ENCODE assay signal across 8 mouse cellular contexts in the genomic region with DNA sequence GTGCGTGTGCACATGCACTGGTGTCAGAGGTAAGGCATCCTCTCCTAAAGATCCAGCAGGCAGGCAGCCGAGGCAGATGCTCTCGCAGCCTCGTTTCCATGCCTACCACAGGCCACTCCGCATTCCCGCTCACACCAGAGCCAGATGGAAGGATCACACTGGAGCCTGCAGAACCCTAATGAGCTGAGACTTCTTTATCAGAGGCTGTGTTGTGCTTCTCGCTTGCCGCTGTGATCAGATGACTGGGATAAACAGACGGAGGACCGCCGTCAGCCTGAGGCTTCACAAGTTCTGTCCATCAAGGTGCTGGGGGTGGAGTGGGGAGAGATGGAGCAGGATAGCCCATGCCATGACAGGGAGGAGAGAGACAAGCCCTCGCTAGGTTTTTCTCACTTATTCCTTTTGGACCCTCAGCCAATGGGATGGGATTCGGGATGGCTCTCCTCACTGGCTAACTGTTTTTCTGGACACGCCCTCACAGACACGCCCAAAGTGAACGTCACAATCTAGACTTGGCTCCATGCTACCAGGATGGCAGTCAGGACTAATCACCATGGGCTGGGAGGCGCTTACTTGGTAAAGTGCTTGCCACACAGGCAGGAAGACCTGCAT. TPM values are rescaled to one million over a fixed set of nuclear protein-coding genes. Genes with fewer than 3 reads are reported as not detected.
DNase-seq lines count a peak whose midpoint lies in the region; ATAC-seq lines count a peak whose summit lies in the region.

No protein-coding gene starts in this region.

- no peak overlapping the region for H3K4me2 ChIP-seq in lung, embryonic 16.5 days (ENCODE audit: low read depth, low read length)
- 0 out of 2 replicates have a peak overlapping the region, but pooled peaks have one; percentile 18 for H3K4me2 ChIP-seq in intestine, embryonic 15.5 days (replicated peaks)
- H3K4me2 ChIP-seq in midbrain, embryonic 14.5 days (ENCODE audit: low read length): peak overlapping the region; percentile 35

- no peaks in the 10 kb centered on the region for H3K27me3 ChIP-seq in lung, embryonic 16.5 days (ENCODE audit: control insufficient read depth, insufficient read depth, low read depth, low read length)
- no peaks in the 10 kb centered on the region for H3K27me3 ChIP-seq in embryonic facial prominence, embryonic 10.5 days (replicated peaks; ENCODE audit: low read depth, poor library complexity, severe bottlenecking)
- no peaks in the 10 kb centered on the region for H3K27me3 ChIP-seq in intestine, embryonic 15.5 days (replicated peaks)
- no peaks in the 10 kb centered on the region for H3K27me3 ChIP-seq in midbrain, embryonic 14.5 days (ENCODE audit: control insufficient read depth, insufficient read depth, low read length)

- no peaks in the 10 kb centered on the region for H3K36me3 ChIP-seq in lung, embryonic 16.5 days (ENCODE audit: control insufficient read depth, insufficient read depth, low read length)
- H3K36me3 ChIP-seq in embryonic facial prominence, embryonic 10.5 days (replicated peaks): no peaks in the 10 kb centered on the region
- H3K36me3 ChIP-seq in intestine, embryonic 15.5 days: no peaks in the 10 kb centered on the region
- H3K36me3 ChIP-seq in midbrain, embryonic 14.5 days (ENCODE audit: control insufficient read depth, insufficient read depth, low read length): no peaks in the 10 kb centered on the region

- no peaks in the 10 kb centered on the region for H3K9me3 ChIP-seq in lung, embryonic 16.5 days (ENCODE audit: control insufficient read depth, low read length)
- H3K9me3 ChIP-seq in embryonic facial prominence, embryonic 10.5 days: no peaks in the 10 kb centered on the region
- no peaks in the 10 kb centered on the region for H3K9me3 ChIP-seq in intestine, embryonic 15.5 days
- no peaks in the 10 kb centered on the region for H3K9me3 ChIP-seq in midbrain, embryonic 14.5 days (ENCODE audit: control insufficient read depth, low read length)

- H3K4me1 ChIP-seq in lung, embryonic 16.5 days (replicated peaks; ENCODE audit: control insufficient read depth, insufficient read depth, low read length): no peaks in the 10 kb centered on the region; the same call in 1 of the 2 replicates
- H3K4me1 ChIP-seq in embryonic facial prominence, embryonic 10.5 days: peaks cover 10% of the 10 kb centered on the region
- no peaks in the 10 kb centered on the region for H3K4me1 ChIP-seq in intestine, embryonic 15.5 days (replicated peaks)
- H3K4me1 ChIP-seq in midbrain, embryonic 14.5 days (ENCODE audit: control insufficient read depth, insufficient read depth, low read length): peaks cover 6% of the 10 kb centered on the region; the same call in 1 of the 2 replicates

- no peak overlapping the region for H3K4me3 ChIP-seq in lung, embryonic 16.5 days (ENCODE audit: low read length)
- peak overlapping the region; percentile 40 for H3K4me3 ChIP-seq in embryonic facial prominence, embryonic 10.5 days
- H3K4me3 ChIP-seq in intestine, embryonic 15.5 days (replicated peaks): no peak overlapping the region
- H3K4me3 ChIP-seq in midbrain, embryonic 14.5 days (replicated peaks; ENCODE audit: low read depth, low read length): no peak overlapping the region

- DNase-seq in lung, postnatal 14 days: no peak
- DNase-seq in embryonic facial prominence, embryonic 10.5 days (ENCODE audit: low spot score): peak; percentile 43
- peak; percentile 73 for DNase-seq in midbrain, embryonic 14.5 days
- DNase-seq in thymus, postnatal 0 days (ENCODE audit: low spot score): no peak
- no peak for DNase-seq in urinary bladder, adult 2 months (ENCODE audit: low spot score)

- peak; percentile 45; the same call in 1 of the 2 replicates for ATAC-seq in lung, embryonic 16.5 days (ENCODE audit: low read depth)
- ATAC-seq in intestine, embryonic 15.5 days: peak; percentile 47
- 0 out of 2 replicates have a peak, but pooled peaks have one; percentile 8 for ATAC-seq in midbrain, embryonic 14.5 days (ENCODE audit: low FRiP score, low TSS enrichment)
- no peak for ATAC-seq in megakaryocyte-erythroid progenitor cell, adult 5-6 weeks (replicated peaks; ENCODE audit: low FRiP score, low TSS enrichment, poor library complexity, severe bottlenecking)

- H3K27ac ChIP-seq in lung, embryonic 16.5 days (ENCODE audit: low read length): no peak overlapping the region
- H3K27ac ChIP-seq in embryonic facial prominence, embryonic 10.5 days (replicated peaks): peak overlapping the region; percentile 57
- no peak overlapping the region for H3K27ac ChIP-seq in intestine, embryonic 15.5 days
- peak overlapping the region; percentile 55 for H3K27ac ChIP-seq in midbrain, embryonic 14.5 days (replicated peaks; ENCODE audit: low read depth, low read length)

- 17% methylated on average over 17 of the region's 17 CpGs for WGBS in lung, embryonic 16.5 days
- whole genome bisulfite sequencing in embryonic facial prominence, embryonic 10.5 days: 28% methylated on average over 17 of the region's 17 CpGs
- 21% methylated on average over 17 of the region's 17 CpGs for WGBS in intestine, embryonic 15.5 days
- 17% methylated on average over 17 of the region's 17 CpGs for WGBS in midbrain, embryonic 14.5 days

- H3K9ac ChIP-seq in lung, embryonic 16.5 days (ENCODE audit: low read length): 0 out of 2 replicates have a peak overlapping the region, but pooled peaks have one; percentile 24
- H3K9ac ChIP-seq in intestine, embryonic 15.5 days: no peak overlapping the region
- H3K9ac ChIP-seq in midbrain, embryonic 14.5 days (replicated peaks; ENCODE audit: low read length): no peak overlapping the region

RNA-seq across cellular contexts. Expression of a gene that starts 47.3 kb away (rescaled TPM):
- 1.6 and 1.9 TPM in 2 replicates for polyA plus RNA-seq in lung, embryonic 16.5 days (2015; fragmentation: Nextera tagmentation; extraction: Ambion mirVana)
- polyA plus RNA-seq in embryonic facial prominence, embryonic 10.5 days (2016; fragmentation: Nextera tagmentation; extraction: Ambion mirVana): 1.0 and 1.2 TPM in 2 replicates
- polyA plus RNA-seq in intestine, embryonic 15.5 days (2015; fragmentation: Nextera tagmentation; extraction: Ambion mirVana): 0.82 and 0.94 TPM in 2 replicates
- polyA plus RNA-seq in midbrain, embryonic 14.5 days (2014; fragmentation: Nextera tagmentation; extraction: Ambion mirVana): 0.09 and 0.15 TPM in 2 replicates
- 0.38 and 0.40 TPM in 2 replicates for polyA plus RNA-seq in thymus, postnatal 0 days (2015; fragmentation: Nextera tagmentation; extraction: Ambion mirVana)
- total RNA-seq in megakaryocyte-erythroid progenitor cell, adult 5-6 weeks (2014; fragmentation: Nextera tagmentation): not detected in 2 replicates
- 0.28 TPM in 1 of 2 replicates, not detected in the other for total RNA-seq in megakaryocyte-erythroid progenitor cell, adult 5-6 weeks (2017)
- 26.0 and 32.2 TPM in 2 replicates for polyA plus RNA-seq in urinary bladder, adult 2 months (2012; rRNA removed)

Comparison
In these comparisons a context has a peak if more than half of its experiments do, and no peak if none do; other contexts are left out.
1. H3K27ac ChIP-seq: peak in embryonic facial prominence, embryonic 10.5 days (single experiment) and midbrain, embryonic 14.5 days (single experiment); none in lung, embryonic 16.5 days (single experiment) and intestine, embryonic 15.5 days (single experiment).
2. DNase-seq: peak in embryonic facial prominence, embryonic 10.5 days (single experiment) and midbrain, embryonic 14.5 days (single experiment); none in lung, postnatal 14 days (single experiment), thymus, postnatal 0 days (single experiment) and urinary bladder, adult 2 months (single experiment).